Mouse (Mus musculus) midbrain, embryonic 16.5 days (tissue): Measurements from ENCODE around the gene Fut1. TPM values are rescaled to one million over a fixed set of nuclear protein-coding genes. Genes with fewer than 3 reads are reported as not detected.

Source experiments
- ATAC-seq: fragments of 200-750 bp; cut with Nextera tagmentation; 2 replicates; pipeline ENCODE4 v1.8.0; 2017; ENCODE audit warnings: moderate TSS enrichment
- H3K27ac ChIP-seq: fragments of 300-500 bp; sonication (generic); 2 replicates; pipeline ENCODE4 v1.5.1; 2014; ENCODE audit warnings: mild to moderate bottlenecking, low read length, mixed read lengths
- H3K27me3 ChIP-seq: fragments of 300-500 bp; sonication (generic); 2 replicates; pipeline ENCODE4 v1.6.1; 2014; ENCODE audit warnings: low read depth, low read length, mixed read lengths; ENCODE audit not compliant: control insufficient read depth, insufficient read depth
- H3K36me3 ChIP-seq: fragments of 300-500 bp; sonication (generic); 2 replicates; pipeline ENCODE4 v1.6.1; 2014; ENCODE audit warnings: mild to moderate bottlenecking, low read length, moderate library complexity, mixed read lengths; ENCODE audit not compliant: control insufficient read depth, insufficient read depth
- H3K4me1 ChIP-seq: fragments of 300-500 bp; sonication (generic); 2 replicates; pipeline ENCODE4 v1.6.1; 2014; ENCODE audit warnings: mild to moderate bottlenecking, low read length, mixed read lengths; ENCODE audit not compliant: control insufficient read depth, insufficient read depth
- H3K4me2 ChIP-seq: fragments of 300-500 bp; sonication (generic); 2 replicates; pipeline ENCODE4 v1.6.1; 2014; ENCODE audit warnings: mild to moderate bottlenecking, low read length, mixed read lengths
- H3K4me3 ChIP-seq: fragments of 300-500 bp; sonication (generic); 2 replicates; pipeline ENCODE4 v1.5.1; 2014; ENCODE audit warnings: low read depth, mild to moderate bottlenecking, low read length, moderate library complexity, mixed read lengths
- H3K9ac ChIP-seq: fragments of 300-500 bp; sonication (generic); 2 replicates; pipeline ENCODE4 v1.6.1; 2014; ENCODE audit warnings: low read depth, low read length, mixed read lengths
- H3K9me3 ChIP-seq: fragments of 300-500 bp; sonication (generic); replicated peaks from 2 replicates; pipeline ENCODE4 v1.6.1; 2014; ENCODE audit warnings: mild to moderate bottlenecking, low read length, mixed read lengths; ENCODE audit not compliant: control insufficient read depth, poor library complexity, severe bottlenecking
- WGBS: fragments of 180-500 bp; shearing (Covaris S2); extraction: QIAGEN DNeasy Blood & Tissue Kit; methylation state at CpG from one replicate; pipeline ENCODE4 v1.1.7; 2014; 5-methylcytosine and 5-hydroxymethylcytosine counted together
- polyA plus RNA-seq: library from polyadenylated mRNA; unstranded; fragments of >200 nt; fragmentation: Nextera tagmentation; extraction: Ambion mirVana; gene quantifications from 2 replicates; pipeline ENCODE4 v1.2.1, GENCODE M21; 2015

Fut1 gene
- polyA plus RNA-seq, 1 experiment from 2014 or later = not detected

DNA sequence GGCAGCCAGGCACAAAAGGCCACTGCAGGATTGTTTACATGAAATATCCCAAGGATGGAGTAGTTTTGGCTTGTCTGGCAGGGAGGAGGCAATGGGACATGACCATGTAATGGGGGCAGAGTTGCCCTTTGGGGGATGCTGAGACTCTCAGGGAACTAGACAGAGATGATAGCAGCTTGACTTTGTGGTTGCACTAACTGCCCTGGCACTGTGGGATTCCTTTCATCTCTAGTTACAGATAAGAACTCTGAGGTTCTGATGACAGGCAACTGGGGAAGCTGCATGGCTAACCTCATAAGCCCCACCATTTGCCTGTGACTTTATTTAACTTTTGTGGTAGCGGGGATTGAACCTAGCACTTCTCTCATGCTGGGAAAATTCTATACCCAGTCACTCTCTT lies 21.0 kb upstream of the Fut1 start:
- Histone ChIP-seq H3K9me3 (no peaks in the 10 kb centered on the region), H3K4me1 (no peaks in the 10 kb centered on the region), H3K4me3 (no peak overlapping the region), H3K27ac (no peak overlapping the region), H3K9ac (no peak overlapping the region), H3K36me3 (no peaks in the 10 kb centered on the region), H3K4me2 (no peak overlapping the region), H3K27me3 (no peaks in the 10 kb centered on the region)
- WGBS = 70% methylated on average over 1 of the region's 1 CpGs
- no peak for ATAC-seq

DNA sequence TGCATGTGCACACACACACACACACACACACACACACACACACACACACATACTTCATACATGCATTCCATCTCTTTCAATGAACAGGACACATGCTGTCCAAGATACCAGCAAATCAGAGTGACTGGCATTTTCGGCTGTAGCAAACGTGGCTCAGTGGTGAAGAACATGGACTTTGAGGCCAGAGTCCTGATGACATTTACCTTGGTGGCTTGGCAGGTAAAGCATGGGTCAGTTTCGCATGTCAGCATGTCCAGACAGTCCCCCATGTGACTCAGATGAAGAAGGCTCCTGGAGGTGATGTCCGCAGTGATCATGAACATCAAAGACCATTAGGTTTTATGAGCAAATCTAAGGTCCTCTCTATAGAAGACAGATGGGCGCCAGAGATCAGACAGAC lies 20.1 kb upstream of the Fut1 start:
- no peaks in the 10 kb centered on the region for H3K4me1 ChIP-seq
- 91% methylated on average over 5 of the region's 5 CpGs for WGBS
- no peak overlapping the region for H3K27ac ChIP-seq
- no peak overlapping the region for H3K4me2 ChIP-seq
- H3K9me3 ChIP-seq = no peaks in the 10 kb centered on the region
- H3K27me3 ChIP-seq = no peaks in the 10 kb centered on the region
- no peak overlapping the region for H3K9ac ChIP-seq
- H3K36me3 ChIP-seq = no peaks in the 10 kb centered on the region
- ATAC-seq = no peak
- H3K4me3 ChIP-seq = no peak overlapping the region

DNA sequence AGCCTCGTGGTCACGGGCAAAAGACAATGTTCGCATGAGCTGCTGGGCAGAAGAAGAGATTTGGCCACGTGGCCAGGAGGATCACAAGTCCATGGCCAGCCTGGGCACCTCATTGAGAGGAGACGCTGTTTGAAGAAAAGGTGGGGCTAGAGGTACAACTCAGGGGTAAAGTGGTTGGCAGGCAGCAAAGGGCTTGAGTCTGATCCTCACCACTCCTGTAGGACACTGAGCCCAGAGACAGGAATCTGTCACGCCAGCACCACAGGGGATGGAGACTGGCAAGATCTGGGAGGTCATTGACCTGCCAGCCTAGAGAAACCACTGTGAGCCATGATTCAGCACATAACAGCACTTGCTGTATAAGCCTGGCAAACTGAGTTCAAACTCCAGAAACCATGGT lies 19.6 kb upstream of the Fut1 start:
- H3K4me3 ChIP-seq = no peak overlapping the region
- H3K27me3 ChIP-seq = no peaks in the 10 kb centered on the region
- H3K9ac ChIP-seq = no peak overlapping the region
- H3K36me3 ChIP-seq = no peaks in the 10 kb centered on the region
- H3K4me2 ChIP-seq = no peak overlapping the region
- H3K9me3 ChIP-seq = no peaks in the 10 kb centered on the region
- H3K27ac ChIP-seq = no peak overlapping the region
- ATAC-seq = no peak
- 90% methylated on average over 6 of the region's 6 CpGs for WGBS
- no peaks in the 10 kb centered on the region for H3K4me1 ChIP-seq

DNA sequence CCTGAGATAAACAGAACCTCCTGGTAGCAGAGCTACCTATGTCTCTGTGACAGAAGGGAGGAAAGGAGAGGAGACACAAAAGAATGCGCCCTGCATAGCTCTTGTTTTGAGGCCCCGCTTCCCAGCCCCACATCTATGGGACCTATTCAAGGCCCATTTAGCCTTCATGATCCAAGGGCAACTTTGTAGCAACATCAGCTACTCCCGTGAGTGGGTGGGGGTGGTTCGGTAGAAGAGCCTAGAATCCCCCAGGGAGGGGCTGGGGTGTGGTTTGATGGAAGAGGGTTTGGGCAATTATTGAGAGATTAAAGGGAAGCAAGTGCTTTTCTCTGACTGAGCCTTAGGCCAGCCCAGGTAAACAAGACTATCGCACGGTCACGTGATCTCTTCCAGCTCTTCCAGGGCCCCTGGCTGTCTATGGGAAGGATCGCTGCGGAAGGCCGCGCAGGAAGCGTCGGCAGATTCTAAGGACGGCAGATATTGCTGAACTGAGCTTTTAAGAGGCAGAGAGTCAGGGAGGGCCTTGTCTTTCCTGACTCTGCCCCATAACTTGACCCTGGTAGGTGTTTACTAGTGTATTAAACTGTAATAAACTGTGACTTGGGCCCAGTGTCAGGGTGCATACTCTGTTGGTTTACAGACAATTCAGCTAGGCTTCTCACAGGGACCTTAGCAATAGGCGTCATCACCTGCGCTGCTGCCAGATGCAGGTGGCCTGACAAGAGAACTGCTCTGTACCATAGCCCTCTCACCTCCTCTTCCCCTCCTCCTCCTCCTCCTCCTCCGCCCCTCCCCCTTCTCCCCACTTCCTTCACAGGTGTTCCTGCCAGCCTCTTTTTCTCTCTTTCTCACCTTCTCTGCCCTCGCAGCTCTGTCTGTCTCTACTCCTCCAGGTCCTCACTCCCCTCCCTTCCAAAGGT lies 17.9 kb upstream of the Fut1 start:
- no peaks in the 10 kb centered on the region for H3K9me3 ChIP-seq
- H3K4me3 ChIP-seq = no peak overlapping the region
- no peaks in the 10 kb centered on the region for H3K27me3 ChIP-seq
- H3K4me2 ChIP-seq = no peak overlapping the region
- H3K36me3 ChIP-seq = no peaks in the 10 kb centered on the region
- whole genome bisulfite sequencing = 48% methylated on average over 18 of the region's 18 CpGs
- no peak overlapping the region for H3K27ac ChIP-seq
- no peak overlapping the region for H3K9ac ChIP-seq
- H3K4me1 ChIP-seq = no peaks in the 10 kb centered on the region
- ATAC-seq = no peak

DNA sequence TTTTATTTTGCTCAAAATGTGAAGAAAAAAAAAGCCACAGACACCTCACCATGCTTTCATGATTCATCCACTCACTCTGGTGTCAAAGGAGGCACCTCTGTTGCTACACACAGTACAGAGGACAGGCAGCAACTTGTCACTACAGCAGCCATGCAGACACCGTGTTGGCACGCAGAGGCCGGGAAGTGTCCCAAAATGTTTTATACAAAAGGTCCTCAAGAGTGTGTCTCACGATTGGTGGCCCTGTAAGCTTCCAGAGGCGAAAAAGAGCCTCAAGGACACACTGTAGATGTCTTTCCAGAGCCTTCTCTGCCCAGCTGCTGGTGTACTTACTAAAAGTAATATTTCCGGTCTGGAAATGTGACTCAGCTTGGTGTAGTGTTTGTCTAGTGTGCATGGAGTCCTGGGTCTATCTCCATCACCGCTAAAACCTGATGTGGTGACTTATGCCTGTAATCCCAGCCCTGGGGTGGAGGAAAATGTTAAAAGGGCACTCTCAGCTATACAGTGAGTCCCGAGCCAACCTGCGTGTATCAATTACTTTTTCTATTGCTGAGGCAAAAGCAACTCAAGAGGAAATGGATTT lies 11.3 kb upstream of the Fut1 start:
- no peak for ATAC-seq
- Histone ChIP-seq H3K4me2 (no peak overlapping the region), H3K27me3 (no peaks in the 10 kb centered on the region), H3K4me3 (no peak overlapping the region), H3K9me3 (no peaks in the 10 kb centered on the region), H3K4me1 (no peaks in the 10 kb centered on the region), H3K36me3 (no peaks in the 10 kb centered on the region), H3K27ac (no peak overlapping the region), H3K9ac (no peak overlapping the region)
- 83% methylated on average over 9 of the region's 9 CpGs for WGBS

DNA sequence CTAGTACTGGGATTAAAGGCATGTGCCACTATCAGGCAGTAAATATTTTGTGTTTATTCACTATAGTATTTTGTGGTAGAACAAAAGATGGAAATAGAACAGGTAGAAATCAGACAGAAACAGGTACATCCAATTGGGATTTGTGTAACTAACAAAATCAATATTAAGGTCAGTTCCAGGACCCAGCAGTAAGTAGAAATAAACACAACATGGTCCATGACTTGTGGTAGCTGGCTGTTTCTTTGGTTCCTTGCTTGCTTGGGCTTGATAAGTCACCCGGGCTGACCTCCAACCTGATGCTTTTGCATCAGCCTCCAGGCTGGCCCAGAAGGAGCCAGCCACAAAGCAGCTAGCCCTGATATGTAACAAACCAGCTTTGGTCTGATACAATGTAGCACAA lies 7.6 kb upstream of the Fut1 start:
- Histone ChIP-seq H3K27me3 (no peaks in the 10 kb centered on the region), H3K27ac (no peak overlapping the region), H3K9me3 (no peaks in the 10 kb centered on the region), H3K36me3 (no peaks in the 10 kb centered on the region), H3K4me1 (no peaks in the 10 kb centered on the region), H3K9ac (no peak overlapping the region), H3K4me2 (no peak overlapping the region), H3K4me3 (no peak overlapping the region)
- WGBS = 85% methylated on average over 1 of the region's 1 CpGs
- ATAC-seq = no peak

DNA sequence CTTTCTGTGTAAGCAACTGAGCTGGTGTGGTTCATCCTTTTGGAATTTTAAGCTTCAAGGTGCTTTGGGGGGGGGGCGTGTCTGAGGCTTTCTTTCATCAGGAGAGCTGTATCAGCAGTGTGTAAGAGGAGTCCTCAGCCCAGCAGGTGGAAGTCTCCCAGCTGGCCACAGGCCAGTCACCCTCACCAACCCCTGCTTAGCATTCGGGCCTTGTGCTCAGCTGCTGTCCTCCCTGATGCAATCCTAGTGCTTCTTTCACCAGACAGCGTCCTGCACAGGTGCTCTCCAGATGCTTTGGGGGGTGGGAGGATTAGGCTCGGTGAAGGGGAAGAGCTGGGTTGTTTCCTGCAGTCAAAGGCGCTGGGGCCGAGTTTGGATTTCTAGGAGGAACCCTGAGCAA lies 812 bp upstream of the Fut1 start:
- Histone ChIP-seq H3K4me3 (no peak overlapping the region), H3K4me2 (no peak overlapping the region), H3K9me3 (no peaks in the 10 kb centered on the region), H3K27ac (no peak overlapping the region), H3K36me3 (no peaks in the 10 kb centered on the region), H3K27me3 (peaks cover 19% of the 10 kb centered on the region), H3K9ac (no peak overlapping the region), H3K4me1 (no peaks in the 10 kb centered on the region)
- 17% methylated on average over 6 of the region's 6 CpGs for WGBS
- no peak for ATAC-seq

DNA sequence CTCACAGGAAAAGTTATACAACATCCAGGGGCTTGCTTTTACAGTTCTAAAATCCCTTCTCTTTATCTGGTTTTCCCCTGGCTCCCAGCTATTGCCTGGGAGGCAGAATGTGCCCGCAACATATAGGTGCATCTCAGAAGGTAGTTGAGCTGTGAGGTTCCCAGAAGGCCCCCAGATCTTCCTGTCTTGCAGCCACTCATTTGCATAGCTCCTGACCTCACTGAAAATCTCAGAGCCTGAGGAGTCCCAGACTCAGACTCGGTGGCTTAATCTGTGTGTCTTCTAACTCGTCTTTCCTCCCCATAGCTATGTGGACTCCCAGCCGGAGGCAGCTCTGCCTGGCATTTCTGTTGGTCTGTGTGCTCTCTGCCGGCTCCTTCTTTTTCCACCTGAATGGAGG lies 1.2 kb downstream of the Fut1 start:
- Histone ChIP-seq H3K27me3 (peaks cover 19% of the 10 kb centered on the region), H3K27ac (no peak overlapping the region), H3K4me3 (no peak overlapping the region), H3K36me3 (no peaks in the 10 kb centered on the region), H3K9me3 (no peaks in the 10 kb centered on the region), H3K4me2 (no peak overlapping the region), H3K4me1 (no peaks in the 10 kb centered on the region), H3K9ac (no peak overlapping the region)
- no peak for ATAC-seq
- WGBS = 86% methylated on average over 5 of the region's 5 CpGs

DNA sequence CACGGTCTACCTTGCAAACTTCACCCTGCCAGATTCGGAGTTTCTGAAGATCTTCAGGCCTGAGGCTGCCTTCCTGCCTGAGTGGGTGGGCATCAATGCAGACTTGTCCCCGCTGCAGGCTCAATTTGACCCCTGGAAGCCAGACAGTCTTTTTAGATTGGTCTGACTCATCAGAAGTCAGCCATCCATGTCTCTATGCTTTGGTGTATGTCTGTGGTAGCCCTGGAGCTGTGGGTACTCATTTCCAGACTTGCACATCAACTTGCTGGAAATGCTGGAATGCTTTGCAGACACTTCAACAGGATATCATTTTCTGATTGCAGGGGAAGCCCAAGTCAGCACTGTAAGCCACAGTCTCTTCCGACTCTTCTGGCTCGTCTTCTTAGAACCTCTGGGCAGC lies 2.5 kb downstream of the Fut1 start:
- H3K27me3 ChIP-seq = peaks cover 19% of the 10 kb centered on the region

More for the DNA sequence above, 2.5 kb downstream of the Fut1 start:
- Histone ChIP-seq H3K9ac (no peak overlapping the region), H3K9me3 (no peaks in the 10 kb centered on the region), H3K4me3 (no peak overlapping the region), H3K36me3 (no peaks in the 10 kb centered on the region), H3K4me1 (no peaks in the 10 kb centered on the region), H3K27ac (no peak overlapping the region), H3K4me2 (no peak overlapping the region)
- WGBS = 90% methylated on average over 5 of the region's 5 CpGs
- ATAC-seq = no peak
